Comparison of ENCODE assay signal across 18 mouse cellular contexts in the genomic region with DNA sequence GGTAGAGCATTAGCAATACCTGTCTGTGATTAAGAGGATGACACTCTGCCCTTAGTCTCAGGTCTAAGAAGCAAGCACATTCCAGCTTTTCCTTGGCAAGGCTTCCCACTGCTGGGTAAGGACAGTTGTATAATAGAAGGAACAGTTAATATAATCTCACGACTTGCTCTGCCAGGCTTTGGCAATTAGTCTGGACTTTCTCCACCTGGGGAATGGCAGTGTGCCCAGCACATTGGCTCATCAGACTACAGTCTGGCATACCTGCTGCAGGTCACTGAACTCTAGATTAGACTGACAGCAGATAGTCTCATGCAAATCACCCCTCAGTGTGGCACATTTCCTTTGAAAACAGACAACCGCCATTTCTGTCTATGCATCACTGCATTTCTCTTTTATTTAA. TPM values are rescaled to one million over a fixed set of nuclear protein-coding genes. Genes with fewer than 3 reads are reported as not detected.
DNase-seq lines count a peak whose midpoint lies in the region; ATAC-seq and TF ChIP-seq lines count a peak whose summit lies in the region.
"Had no signal": no experiment of that assay in that cellular context is flagged by ENCODE, and none has a peak within 500 bp of the region (broad histone marks: within the 10 kb centered on the region; RNA-seq: fewer than 3 reads in every experiment).

No protein-coding gene starts in this region.

- H3K9me3 ChIP-seq in midbrain, postnatal 0 days (ENCODE audit: low read length) = no peaks in the 10 kb centered on the region
- no peaks in the 10 kb centered on the region for H3K9me3 ChIP-seq in midbrain, embryonic 13.5 days
- no peaks in the 10 kb centered on the region for H3K9me3 ChIP-seq in intestine, embryonic 16.5 days (ENCODE audit: control insufficient read depth, low read length)
- H3K9me3 ChIP-seq: limb, embryonic 13.5 days had no signal

- H3K27me3 ChIP-seq in midbrain, postnatal 0 days (ENCODE audit: insufficient read depth, low read length) = no peaks in the 10 kb centered on the region
- no peaks in the 10 kb centered on the region for H3K27me3 ChIP-seq in midbrain, embryonic 13.5 days
- no peaks in the 10 kb centered on the region for H3K27me3 ChIP-seq in intestine, embryonic 16.5 days (replicated peaks; ENCODE audit: control insufficient read depth, insufficient read depth, low read length)
- H3K27me3 ChIP-seq: CH12.LX; limb, embryonic 13.5 days had no signal

- H3K27ac ChIP-seq in midbrain, postnatal 0 days (ENCODE audit: low read depth, low read length) = no peak overlapping the region
- no peak overlapping the region for H3K27ac ChIP-seq in midbrain, embryonic 13.5 days
- H3K27ac ChIP-seq in intestine, embryonic 16.5 days (ENCODE audit: low read length) = no peak overlapping the region
- H3K27ac ChIP-seq: left cerebral cortex, adult 2 months; limb, embryonic 13.5 days had no signal

- H3K4me1 ChIP-seq in midbrain, postnatal 0 days (ENCODE audit: insufficient read depth, low read length) = no peaks in the 10 kb centered on the region
- no peaks in the 10 kb centered on the region for H3K4me1 ChIP-seq in midbrain, embryonic 13.5 days (replicated peaks)
- no peaks in the 10 kb centered on the region for H3K4me1 ChIP-seq in intestine, embryonic 16.5 days (ENCODE audit: control insufficient read depth, insufficient read depth, low read length)
- H3K4me1 ChIP-seq: limb, embryonic 13.5 days had no signal

- H3K9ac ChIP-seq in midbrain, postnatal 0 days (replicated peaks; ENCODE audit: low read length, poor library complexity, severe bottlenecking) = no peak overlapping the region
- no peak overlapping the region for H3K9ac ChIP-seq in midbrain, embryonic 13.5 days (replicated peaks)
- no peak overlapping the region for H3K9ac ChIP-seq in intestine, embryonic 16.5 days (ENCODE audit: low read depth, low read length)
- H3K9ac ChIP-seq: limb, embryonic 13.5 days; liver, postnatal 0 days had no signal

- no peak overlapping the region for H3K4me2 ChIP-seq in midbrain, postnatal 0 days (ENCODE audit: low read depth, low read length, poor library complexity, severe bottlenecking)
- H3K4me2 ChIP-seq in midbrain, embryonic 13.5 days (replicated peaks) = no peak overlapping the region
- no peak overlapping the region for H3K4me2 ChIP-seq in intestine, embryonic 16.5 days (ENCODE audit: low read depth, low read length)
- H3K4me2 ChIP-seq: limb, embryonic 13.5 days had no signal

- ATAC-seq in midbrain, postnatal 0 days (ENCODE audit: low FRiP score) = no peak
- ATAC-seq in midbrain, embryonic 13.5 days = no peak
- no peak for ATAC-seq in intestine, embryonic 16.5 days
- ATAC-seq: activated CD4-positive, CD25-positive, alpha-beta regulatory T cell, adult 4 months; forebrain, embryonic 14.5 days; liver, postnatal 0 days had no signal

- H3K36me3 ChIP-seq in midbrain, postnatal 0 days (ENCODE audit: insufficient read depth, low read length) = no peaks in the 10 kb centered on the region
- no peaks in the 10 kb centered on the region for H3K36me3 ChIP-seq in midbrain, embryonic 13.5 days
- H3K36me3 ChIP-seq in intestine, embryonic 16.5 days (ENCODE audit: control insufficient read depth, insufficient read depth, low read length) = no peaks in the 10 kb centered on the region
- H3K36me3 ChIP-seq: limb, embryonic 13.5 days had no signal

- H3K4me3 ChIP-seq in midbrain, postnatal 0 days (ENCODE audit: low read depth, low read length) = no peak overlapping the region
- no peak overlapping the region for H3K4me3 ChIP-seq in midbrain, embryonic 13.5 days (replicated peaks)
- no peak overlapping the region for H3K4me3 ChIP-seq in intestine, embryonic 16.5 days (ENCODE audit: low read length)
- H3K4me3 ChIP-seq: left cerebral cortex, adult 2 months; limb, embryonic 13.5 days had no signal

- TF ChIP-seq CTCF in midbrain, postnatal 0 days (IDR thresholded peaks at IDR 0.05) = no peak

- peak; percentile 4 for DNase-seq in adrenal gland, adult 2 months
- no peak for DNase-seq in adrenal gland, postnatal 10 days
- DNase-seq in midbrain, postnatal 0 days (ENCODE audit: low spot score) = peak; percentile 37
- DNase-seq in kidney, adult 8-10 months = peak; percentile 90 to 93
- DNase-seq in thymus, postnatal 10 days (ENCODE audit: low spot score in 2 of 2) = no peak
- no peak for DNase-seq in layer of hippocampus, adult 9-10 months (ENCODE audit: low spot score)
- DNase-seq: heart, postnatal 10 days; liver, postnatal 0 days; right cerebral cortex, postnatal 4 days had no signal

- 81% methylated on average over 2 of the region's 2 CpGs for WGBS in midbrain, postnatal 0 days
- WGBS in midbrain, embryonic 13.5 days = 79% methylated on average over 2 of the region's 2 CpGs
- WGBS in intestine, embryonic 16.5 days = 82% methylated on average over 2 of the region's 2 CpGs

RNA-seq across cellular contexts. Expression of a gene that starts 33.0 kb away (rescaled TPM):
- total RNA-seq in adrenal gland, adult 2 months (2021) = not detected
- polyA plus RNA-seq in adrenal gland, adult 2 months (2012; rRNA removed) = not detected in 2 replicates
- total RNA-seq in adrenal gland, postnatal 10 days (2021) = 1 to 10 TPM in 1 of 2 experiments, under 1 TPM in 1; 0.45 to 1.4 TPM
- 24.9 and 27.7 TPM in 2 replicates for total RNA-seq in midbrain, postnatal 0 days (2014; rRNA removed)
- polyA plus RNA-seq in midbrain, postnatal 0 days (2015; fragmentation: Nextera tagmentation; extraction: Ambion mirVana) = 9.3 and 10.1 TPM in 2 replicates
- 4.4 and 4.7 TPM in 2 replicates for polyA plus RNA-seq in midbrain, embryonic 13.5 days (2015; fragmentation: Nextera tagmentation; extraction: Ambion mirVana)
- polyA plus RNA-seq in intestine, embryonic 16.5 days (2015; fragmentation: Nextera tagmentation; extraction: Ambion mirVana) = 0.11 and 0.18 TPM in 2 replicates
- total RNA-seq: CH12.LX; gastrocnemius, adult 18-20 months; heart, adult 8-10 months; heart, postnatal 10 days had no signal
- polyA plus RNA-seq: activated CD4-positive, CD25-positive, alpha-beta regulatory T cell, adult 4 months; limb, embryonic 13.5 days had no signal

Comparison
In these comparisons a context has a peak if more than half of its experiments do, and no peak if none do; other contexts are left out.
1. DNase-seq: peak in adrenal gland, adult 2 months (single experiment), midbrain, postnatal 0 days (single experiment) and kidney, adult 8-10 months (2 of 2); none in adrenal gland, postnatal 10 days (single experiment), thymus, postnatal 10 days (0 of 2) and layer of hippocampus, adult 9-10 months (single experiment).